Mouse (Mus musculus): ENCODE results near the gene Myb.

Myb gene

GRCm38 (mm10) chr10:21128086-21128611, 32.6 kb downstream of the Myb start:
- DNase-seq (ENCODE audit: low read depth, low spot score) = no peak

- DNase-seq (ENCODE audit: low read depth, low spot score) = no peak
These were observed 42.4 kb downstream of the Myb start for GRCm38 (mm10) chr10:21118341-21118740.

- no peak for DNase-seq (ENCODE audit: low read depth, low spot score)
These were observed 46.3 kb downstream of the Myb start for GRCm38 (mm10) chr10:21114459-21114858.

- no peak for DNase-seq (ENCODE audit: low read depth, low spot score)
These were observed 48.1 kb downstream of the Myb start for GRCm38 (mm10) chr10:21112689-21113088.

- DNase-seq (ENCODE audit: low read depth, low spot score) = no peak
These were observed 51.3 kb downstream of the Myb start for GRCm38 (mm10) chr10:21109337-21110056.

GRCm38 (mm10) chr10:21108796-21109195, 52.0 kb downstream of the Myb start:
- no peak for DNase-seq (ENCODE audit: low read depth, low spot score)

GRCm38 (mm10) chr10:21108182-21108581, 52.6 kb downstream of the Myb start:
- DNase-seq (ENCODE audit: low read depth, low spot score) = no peak

- no peak for DNase-seq (ENCODE audit: low read depth, low spot score)
These were observed 55.6 kb downstream of the Myb start for GRCm38 (mm10) chr10:21105206-21105605.

- DNase-seq (ENCODE audit: low read depth, low spot score) = no peak
These were observed 58.1 kb downstream of the Myb start for GRCm38 (mm10) chr10:21102689-21103088.

- DNase-seq (ENCODE audit: low read depth, low spot score) = no peak
These were observed 58.8 kb downstream of the Myb start for GRCm38 (mm10) chr10:21101948-21102347.

- DNase-seq (ENCODE audit: low read depth, low spot score) = no peak
These were observed 60.0 kb downstream of the Myb start for GRCm38 (mm10) chr10:21100646-21101249.

- no peak for DNase-seq (ENCODE audit: low read depth, low spot score)
These were observed 61.3 kb downstream of the Myb start for GRCm38 (mm10) chr10:21099515-21099914.

GRCm38 (mm10) chr10:21095541-21095940, 65.2 kb downstream of the Myb start:
- no peak for DNase-seq (ENCODE audit: low read depth, low spot score)

- DNase-seq (ENCODE audit: low read depth, low spot score) = no peak
These were observed 65.9 kb downstream of the Myb start for GRCm38 (mm10) chr10:21094896-21095295.

GRCm38 (mm10) chr10:21093301-21093700, 67.5 kb downstream of the Myb start:
- DNase-seq (ENCODE audit: low read depth, low spot score) = no peak

- no peak for DNase-seq (ENCODE audit: low read depth, low spot score)
These were observed 68.1 kb downstream of the Myb start for GRCm38 (mm10) chr10:21092501-21093270.

GRCm38 (mm10) chr10:21090922-21091700, 69.7 kb downstream of the Myb start:
- no peak for DNase-seq (ENCODE audit: low read depth, low spot score)

- no peak for DNase-seq (ENCODE audit: low read depth, low spot score)
These were observed 71.2 kb downstream of the Myb start for GRCm38 (mm10) chr10:21089541-21089940.

GRCm38 (mm10) chr10:21087614-21088232, 73.1 kb downstream of the Myb start:
- no peak for DNase-seq (ENCODE audit: low read depth, low spot score)

GRCm38 (mm10) chr10:21085044-21085443, 75.7 kb downstream of the Myb start:
- no peak for DNase-seq (ENCODE audit: low read depth, low spot score)

GRCm38 (mm10) chr10:21083391-21083918, 77.3 kb downstream of the Myb start:
- DNase-seq (ENCODE audit: low read depth, low spot score) = no peak
